ENCODE assay signal across 8 mouse cellular contexts in the genomic region with DNA sequence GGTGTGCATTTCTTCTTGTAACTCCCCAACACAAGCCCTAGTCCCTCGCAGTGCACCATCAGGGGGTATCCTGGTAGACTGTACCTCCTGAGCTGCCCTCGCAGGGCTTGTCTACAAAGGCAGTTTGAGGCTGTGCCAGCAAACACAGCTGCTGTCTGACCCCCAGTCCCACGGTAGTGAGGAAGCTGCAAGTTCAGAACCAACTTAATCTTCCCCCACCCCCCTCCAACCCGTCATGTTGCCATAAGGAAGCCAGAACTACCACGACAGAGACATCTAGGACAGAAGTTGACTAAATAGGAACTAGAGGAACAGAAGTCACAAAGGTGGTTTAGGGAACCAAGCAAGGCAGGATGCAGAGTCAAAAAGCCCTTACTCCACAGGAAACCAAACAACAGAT. TPM values are rescaled to one million over a fixed set of nuclear protein-coding genes. Genes with fewer than 3 reads are reported as not detected.
A peak's percentile ranks its signal among the peaks of the same experiment; 100 is the strongest.
DNase-seq lines count a peak whose midpoint lies in the region; ATAC-seq and TF ChIP-seq lines count a peak whose summit lies in the region.

No protein-coding gene starts in this region.

- no peaks in the 10 kb centered on the region for H3K9me3 ChIP-seq in forebrain, embryonic 12.5 days
- H3K9me3 ChIP-seq in forebrain, embryonic 14.5 days (replicated peaks; ENCODE audit: control insufficient read depth, low read length), result no peaks in the 10 kb centered on the region
- H3K9me3 ChIP-seq in heart, embryonic 15.5 days (replicated peaks), result no peaks in the 10 kb centered on the region
- H3K9me3 ChIP-seq in limb, embryonic 15.5 days, result no peaks in the 10 kb centered on the region

- WGBS in forebrain, embryonic 12.5 days, result 33% methylated on average over 5 of the region's 5 CpGs
- WGBS in forebrain, embryonic 14.5 days, result 49% methylated on average over 5 of the region's 5 CpGs
- WGBS in heart, embryonic 15.5 days, result 16% methylated on average over 5 of the region's 5 CpGs
- 8% methylated on average over 5 of the region's 5 CpGs for WGBS in limb, embryonic 15.5 days

- H3K9ac ChIP-seq in forebrain, embryonic 12.5 days, result no peak overlapping the region
- H3K9ac ChIP-seq in forebrain, embryonic 14.5 days (ENCODE audit: low read length), result no peak overlapping the region
- no peak overlapping the region for H3K9ac ChIP-seq in heart, embryonic 15.5 days
- no peak overlapping the region for H3K9ac ChIP-seq in limb, embryonic 15.5 days

- no peak for TF ChIP-seq CTCF in C2C12 (IDR thresholded peaks at IDR 0.05; ENCODE audit: control insufficient read depth, insufficient read depth, insufficient read length)

- H3K79me2 ChIP-seq in C2C12 (ENCODE audit: control insufficient read depth, insufficient read depth), result peaks cover 100% of the 10 kb centered on the region

- peaks cover 84% of the 10 kb centered on the region for H3K79me3 ChIP-seq in C2C12 (ENCODE audit: low read depth)

- H3K27me3 ChIP-seq in forebrain, embryonic 12.5 days, result no peaks in the 10 kb centered on the region
- H3K27me3 ChIP-seq in forebrain, embryonic 14.5 days (replicated peaks; ENCODE audit: control insufficient read depth, insufficient read depth, low read length), result no peaks in the 10 kb centered on the region
- H3K27me3 ChIP-seq in C2C12 (ENCODE audit: control insufficient read depth, insufficient read depth, insufficient read length), result no peaks in the 10 kb centered on the region
- no peaks in the 10 kb centered on the region for H3K27me3 ChIP-seq in heart, embryonic 15.5 days
- H3K27me3 ChIP-seq in limb, embryonic 15.5 days, result no peaks in the 10 kb centered on the region

- no peak overlapping the region for H3K4me3 ChIP-seq in forebrain, embryonic 12.5 days (replicated peaks)
- H3K4me3 ChIP-seq in forebrain, embryonic 14.5 days (ENCODE audit: low read depth, low read length), result no peak overlapping the region
- H3K4me3 ChIP-seq in C2C12 (ENCODE audit: insufficient read depth, poor library complexity, severe bottlenecking), result no peak overlapping the region
- H3K4me3 ChIP-seq in heart, embryonic 15.5 days, result no peak overlapping the region
- H3K4me3 ChIP-seq in limb, embryonic 15.5 days, result no peak overlapping the region

- no peak for ATAC-seq in forebrain, embryonic 12.5 days (ENCODE audit: low FRiP score)
- ATAC-seq in forebrain, embryonic 14.5 days, result no peak
- ATAC-seq in heart, embryonic 15.5 days (replicated peaks; ENCODE audit: insufficient number of reproducible peaks, insufficient read depth, low FRiP score, low read depth), result no peak
- no peak for ATAC-seq in limb, embryonic 15.5 days (ENCODE audit: insufficient number of reproducible peaks, low FRiP score, low TSS enrichment, low read depth)
- no peak for ATAC-seq in monocyte, adult 5-6 weeks (replicated peaks; ENCODE audit: insufficient number of reproducible peaks, low FRiP score, low TSS enrichment, poor library complexity, severe bottlenecking)

- no peak overlapping the region for H3K4me2 ChIP-seq in forebrain, embryonic 12.5 days
- no peak overlapping the region for H3K4me2 ChIP-seq in forebrain, embryonic 14.5 days (ENCODE audit: low read length)
- H3K4me2 ChIP-seq in heart, embryonic 15.5 days, result peak overlapping the region; percentile 21; the same call in 1 of the 2 replicates
- peak overlapping the region; percentile 42; the same call in 1 of the 2 replicates for H3K4me2 ChIP-seq in limb, embryonic 15.5 days

- 0 out of 2 replicates have a peak, but pooled peaks cover 3% of the 10 kb centered on the region for H3K36me3 ChIP-seq in forebrain, embryonic 12.5 days (replicated peaks)
- no peaks in the 10 kb centered on the region for H3K36me3 ChIP-seq in forebrain, embryonic 14.5 days (ENCODE audit: control insufficient read depth, insufficient read depth, low read length)
- peaks cover 32% of the 10 kb centered on the region for H3K36me3 ChIP-seq in C2C12 (ENCODE audit: control insufficient read depth, insufficient read depth)
- peaks cover 10% of the 10 kb centered on the region; the same call in 1 of the 2 replicates for H3K36me3 ChIP-seq in heart, embryonic 15.5 days
- H3K36me3 ChIP-seq in limb, embryonic 15.5 days, result peaks cover 12% of the 10 kb centered on the region; the same call in 1 of the 2 replicates

- peak overlapping the region; percentile 12 for H3ac ChIP-seq in C2C12 (ENCODE audit: control insufficient read depth, insufficient read length, low read depth)

- peaks cover 48% of the 10 kb centered on the region for H3K4me1 ChIP-seq in forebrain, embryonic 12.5 days
- peaks cover 24% of the 10 kb centered on the region for H3K4me1 ChIP-seq in forebrain, embryonic 14.5 days (ENCODE audit: control insufficient read depth, insufficient read depth, low read length)
- H3K4me1 ChIP-seq in heart, embryonic 15.5 days (replicated peaks), result peaks cover 66% of the 10 kb centered on the region
- peaks cover 57% of the 10 kb centered on the region for H3K4me1 ChIP-seq in limb, embryonic 15.5 days

- peak overlapping the region; percentile 37 for H3K27ac ChIP-seq in forebrain, embryonic 12.5 days
- H3K27ac ChIP-seq in forebrain, embryonic 14.5 days (ENCODE audit: low read depth, low read length), result no peak overlapping the region
- peak overlapping the region; percentile 94 for H3K27ac ChIP-seq in heart, embryonic 15.5 days
- peak overlapping the region; percentile 92 for H3K27ac ChIP-seq in limb, embryonic 15.5 days

- no peak for DNase-seq in forebrain, embryonic 14.5 days (ENCODE audit: low spot score)
- DNase-seq in yolk sac, embryonic 10.5 days (ENCODE audit: low spot score), result no peak
- DNase-seq in T-cell, adult 2 months (ENCODE audit: low spot score), result no peak

TF ChIP-seq in C2C12, 6 proteins besides CTCF, POLR2A, EP300 and RAD21:
- TF ChIP-seq MYOG (IDR thresholded peaks at IDR 0.05; ENCODE audit: control insufficient read depth, extremely low read depth, insufficient read length) (no peak), USF1 (IDR thresholded peaks at IDR 0.05; ENCODE audit: low read depth) (no peak), FOSL1 (IDR thresholded peaks at IDR 0.05; ENCODE audit: insufficient read depth, low read length, poor library complexity, severe bottlenecking) (no peak), MYOD1 (IDR thresholded peaks at IDR 0.05; ENCODE audit: control insufficient read depth, insufficient read length, low read depth) (no peak), MAX (IDR thresholded peaks at IDR 0.05) (no peak), CEBPB (IDR thresholded peaks at IDR 0.05; ENCODE audit: low read depth) (no peak)

RNA-seq across cellular contexts. Expression of gene Actn1, which starts 28.9 kb away (rescaled TPM):
- polyA plus RNA-seq in forebrain, embryonic 12.5 days (2016; fragmentation: Nextera tagmentation; extraction: Ambion mirVana), result 18.5 and 21.9 TPM in 2 replicates
- polyA plus RNA-seq in forebrain, embryonic 14.5 days (2014; fragmentation: Nextera tagmentation; extraction: Ambion mirVana), result 7.1 and 7.3 TPM in 2 replicates
- polyA plus RNA-seq in C2C12 (2012; fragmentation: generic; extraction: Trizol), result 301 TPM
- polyA plus RNA-seq in heart, embryonic 15.5 days (2015; fragmentation: Nextera tagmentation; extraction: Ambion mirVana), result 29.2 and 42.3 TPM in 2 replicates
- polyA plus RNA-seq in limb, embryonic 15.5 days (2015; fragmentation: Nextera tagmentation; extraction: Ambion mirVana), result 25.5 and 29.4 TPM in 2 replicates
- 4.9 to 18.8 TPM (median 7.8 TPM) in 3 replicates for total RNA-seq in monocyte, adult 5-6 weeks (2017)

Comparison
In these comparisons a context has a peak if more than half of its experiments do, and no peak if none do; other contexts are left out.
1. H3K4me2 ChIP-seq: peak in heart, embryonic 15.5 days (single experiment) and limb, embryonic 15.5 days (single experiment); none in forebrain, embryonic 12.5 days (single experiment) and forebrain, embryonic 14.5 days (single experiment).